Mouse (Mus musculus) G1E (cell line): Measurements from ENCODE around the gene Pcgf3. TPM values are rescaled to one million over a fixed set of nuclear protein-coding genes. Genes with fewer than 3 reads are reported as not detected.

ENCODE experiments used
- ATAC-seq: 2 replicates; pipeline ENCODE4 v1.8.0; 2016; ENCODE audit warnings: mild to moderate bottlenecking; ENCODE audit not compliant: insufficient number of reproducible peaks, poor library complexity, low FRiP score, severe bottlenecking; ENCODE audit errors: extremely low read depth
- DNase-seq: peaks from one replicate; pipeline ENCODE4 v3.0.0; 2012; ENCODE audit warnings: low spot score
- H3K27me3 ChIP-seq: 2 replicates; pipeline ENCODE4 v1.6.1; 2012; ENCODE audit warnings: mild to moderate bottlenecking, low read length, inconsistent platforms; ENCODE audit not compliant: insufficient read depth
- H3K36me3 ChIP-seq: replicated peaks from 2 replicates; pipeline ENCODE3; 2012; ENCODE audit warnings: mild to moderate bottlenecking, inconsistent platforms
- H3K4me1 ChIP-seq: 2 replicates; pipeline ENCODE4 v1.6.1; 2012; ENCODE audit warnings: low read depth, low read length, inconsistent platforms, mixed read lengths; ENCODE audit not compliant: insufficient read depth
- H3K4me3 ChIP-seq: 2 replicates; pipeline ENCODE4 v1.5.1; 2012; ENCODE audit warnings: low read depth, mild to moderate bottlenecking, inconsistent platforms, low read length, moderate library complexity, mixed read lengths
- H3K9me3 ChIP-seq: replicated peaks from 2 replicates; pipeline ENCODE4 v1.6.1; 2012; ENCODE audit warnings: inconsistent platforms
- CTCF ChIP-seq: IDR thresholded peaks from 2 replicates; pipeline ENCODE4 v1.5.1; 2012; ENCODE audit warnings: low read depth, low read length, inconsistent platforms, mixed read lengths
- GATA1 ChIP-seq: IDR thresholded peaks from 2 replicates; pipeline ENCODE4 v1.6.1; 2012; ENCODE audit warnings: borderline replicate concordance, low read length, inconsistent platforms, mixed read lengths
- GATA2 ChIP-seq: IDR thresholded peaks from 2 replicates; pipeline ENCODE4 v1.6.1; 2012; ENCODE audit warnings: low read depth, low read length, inconsistent platforms, borderline replicate concordance
- POLR2AphosphoS5 ChIP-seq: IDR thresholded peaks from 2 replicates; pipeline ENCODE4 v1.6.1; 2012; ENCODE audit warnings: low read depth, low read length, inconsistent platforms; ENCODE audit not compliant: insufficient replicate concordance
- TAL1 ChIP-seq: conservative IDR thresholded peaks from 2 replicates; pipeline ENCODE4 v1.6.1; 2012; ENCODE audit warnings: low read depth, low read length, inconsistent platforms, mixed read lengths
- polyA plus RNA-seq: library from polyadenylated mRNA; stranded (reverse); fragments of >175 nt; gene quantifications from 2 replicates; pipeline ENCODE4 v1.2.3, GENCODE M21; 2012
- total RNA-seq, 2 experiments: library from RNA; stranded (forward) in 1 of 2; stranded (reverse) in 1 of 2; fragments of 200-1000 nt in 1 of 2; fragments of >200 nt in 1 of 2; fragmentation: Nextera tagmentation in 1 of 2; gene quantifications; 2 replicates each; pipeline ENCODE4 v1.2.3; 2014 to 2017

Pcgf3 gene
- total and polyA plus RNA-seq, 3 experiments = 9.0 to 23.4 (median 9.4) TPM

- ATAC-seq (peak; percentile 88), DNase-seq (peak; percentile 91)
- Histone ChIP-seq H3K36me3 (peaks cover 43% of the 10 kb centered on the region), H3K27me3 (peaks cover 30% of the 10 kb centered on the region), H3K4me3 (peak within 1 kb of the TSS; percentile 89), H3K9me3 (no peaks in the 10 kb centered on the region), H3K4me1 (peaks cover 32% of the 10 kb centered on the region)
- TF ChIP-seq CTCF (peak; percentile 84), POLR2AphosphoS5 (no peak)
Observed at GRCm38 (mm10) chr5:108433804-108434587, 27.0 kb upstream of the Pcgf3 start, which contains the start of gene Atp5k. Gene Atp5k, minus strand, starts transcription at chr5:108434448.

GRCm38 (mm10) chr5:108436101-108436500 is 24.9 kb upstream of the Pcgf3 start:
- H3K9me3 ChIP-seq = no peaks in the 10 kb centered on the region
- TF ChIP-seq POLR2AphosphoS5 = no peak
- no peak for TF ChIP-seq TAL1
- H3K4me3 ChIP-seq = no peak overlapping the region
- no peak for ATAC-seq
- no peak for DNase-seq
- H3K4me1 ChIP-seq = peaks cover 33% of the 10 kb centered on the region
- peaks cover 38% of the 10 kb centered on the region for H3K27me3 ChIP-seq
- H3K36me3 ChIP-seq = peaks cover 23% of the 10 kb centered on the region

DNA sequence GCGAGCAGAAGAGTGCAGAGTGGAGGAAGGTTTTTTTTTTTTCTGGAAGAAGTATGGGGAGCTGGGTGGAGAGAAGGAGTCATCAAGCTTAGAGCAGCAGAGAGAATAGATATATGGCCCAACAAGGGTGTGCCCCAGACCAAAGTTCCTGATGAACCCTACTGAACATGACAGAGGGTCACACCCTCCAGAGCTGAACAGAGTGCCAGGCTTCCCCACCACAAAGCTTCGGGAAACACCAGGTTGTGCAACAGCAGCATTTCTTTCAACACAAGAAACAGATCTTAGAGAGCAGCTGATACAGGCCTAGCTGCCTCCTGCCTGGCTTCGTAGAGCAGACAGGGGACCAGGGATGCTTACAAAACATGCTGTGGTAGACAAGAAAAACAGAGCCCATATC is 14.1 kb upstream of the Pcgf3 start:
- no peak for TF ChIP-seq GATA1
- TF ChIP-seq TAL1 = no peak
- Histone ChIP-seq H3K9me3 (no peaks in the 10 kb centered on the region), H3K36me3 (no peaks in the 10 kb centered on the region), H3K4me3 (no peak overlapping the region), H3K27me3 (peaks cover 69% of the 10 kb centered on the region), H3K4me1 (no peaks in the 10 kb centered on the region)
- DNase-seq (no peak), ATAC-seq (no peak)

- DNase-seq (no peak), ATAC-seq (no peak)
Observed at GRCm38 (mm10) chr5:108447857-108448256, 13.2 kb upstream of the Pcgf3 start.

DNA sequence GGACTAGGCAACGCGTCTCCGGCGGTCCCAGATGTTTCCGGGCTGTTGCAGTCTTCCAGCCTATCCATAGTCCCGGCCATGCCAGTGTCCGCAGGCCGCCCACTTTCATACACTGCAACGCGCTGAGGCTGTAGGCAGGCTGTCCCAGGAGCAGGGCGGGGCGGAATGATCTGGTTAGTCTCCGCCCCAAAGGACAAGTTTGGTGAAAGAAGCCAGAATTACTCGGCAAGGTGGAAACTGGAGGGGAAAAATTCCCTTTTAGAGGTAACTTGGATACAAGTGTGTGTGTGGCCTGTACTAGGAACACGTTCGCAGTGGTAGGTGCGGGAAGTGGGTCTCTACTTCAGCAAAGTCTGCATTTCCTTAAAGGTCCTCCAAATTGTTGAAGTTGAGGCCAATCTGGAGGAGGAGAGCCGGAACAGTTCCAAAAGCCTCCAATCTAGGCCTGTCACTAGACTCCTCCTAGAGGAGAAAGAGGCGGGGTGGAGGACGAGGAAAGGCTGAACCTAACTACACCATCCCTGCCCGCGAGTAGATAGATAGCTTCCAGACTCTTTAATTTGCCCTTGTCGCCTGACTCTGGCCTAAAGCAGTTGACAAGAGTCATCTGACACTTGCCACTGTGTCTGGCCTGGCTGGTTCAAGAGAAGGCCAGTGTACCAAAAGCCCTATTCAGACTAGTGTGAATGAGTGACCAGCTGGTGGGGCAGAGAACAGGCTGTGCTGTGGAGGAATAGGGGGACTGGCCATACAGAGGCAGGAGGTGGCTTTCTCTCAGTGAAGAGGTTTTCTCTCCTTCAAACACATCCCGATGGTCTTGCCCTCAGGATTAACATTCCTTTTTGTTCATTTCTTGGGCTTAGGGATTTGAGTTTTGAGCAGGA is 12.0 kb upstream of the Pcgf3 start, which contains the start of gene Mfsd7a:
Mfsd7a (minus strand) TSS at position 107 of the 884 bp plus-strand sequence.
- ATAC-seq (no peak), DNase-seq (no peak)
- Histone ChIP-seq H3K9me3 (no peaks in the 10 kb centered on the region), H3K4me3 (no peak within 1 kb of the TSS), H3K4me1 (no peaks in the 10 kb centered on the region), H3K27me3 (peaks cover 61% of the 10 kb centered on the region), H3K36me3 (no peaks in the 10 kb centered on the region)
- TF ChIP-seq GATA2 (no peak), GATA1 (no peak), CTCF (no peak), POLR2AphosphoS5 (no peak), TAL1 (no peak)

More at GRCm38 (mm10) chr5:108447857-108448256, 13.2 kb upstream of the Pcgf3 start:
- H3K4me1 ChIP-seq = no peaks in the 10 kb centered on the region
- TF ChIP-seq GATA2 = no peak
- no peak for TF ChIP-seq GATA1
- no peak for TF ChIP-seq POLR2AphosphoS5
- TF ChIP-seq TAL1 = no peak
- no peak for TF ChIP-seq CTCF
- H3K27me3 ChIP-seq = peaks cover 69% of the 10 kb centered on the region
- H3K9me3 ChIP-seq = no peaks in the 10 kb centered on the region
- no peaks in the 10 kb centered on the region for H3K36me3 ChIP-seq
- no peak overlapping the region for H3K4me3 ChIP-seq

GRCm38 (mm10) chr5:108450837-108451540 is 10.0 kb upstream of the Pcgf3 start:
- Histone ChIP-seq H3K36me3 (no peaks in the 10 kb centered on the region), H3K4me1 (no peaks in the 10 kb centered on the region), H3K27me3 (peaks cover 46% of the 10 kb centered on the region), H3K4me3 (no peak overlapping the region), H3K9me3 (no peaks in the 10 kb centered on the region)
- ATAC-seq = no peak
- no peak for TF ChIP-seq GATA2
- TF ChIP-seq GATA1 = no peak
- no peak for TF ChIP-seq TAL1
- TF ChIP-seq POLR2AphosphoS5 = no peak
- no peak for TF ChIP-seq CTCF
- DNase-seq = no peak
